Mouse (Mus musculus): ENCODE data around the gene Mrps11. TPM values are rescaled to one million over a fixed set of nuclear protein-coding genes. Genes with fewer than 3 reads are reported as not detected.

Mrps11 gene
- 41.9 and 46.6 TPM in 2 replicates for polyA plus RNA-seq (2012; rRNA removed)

GRCm38 (mm10) chr7:78782639-78783581 lies at the start of gene Mrps11, which contains the start of gene Mrpl46:
Gene Mrps11 (plus strand): TSS chr7:78783119.
Gene Mrpl46 (minus strand): TSS chr7:78783531.

GRCm38 (mm10) chr7:78737614-78738210 lies 45.2 kb upstream of the Mrps11 start, which contains the start of gene Ntrk3:
Gene Ntrk3 (minus strand): TSS chr7:78738012.

Other genes starting within 250 kb of the Mrps11 start
- 0.38 and 0.40 TPM in 2 replicates for gene Ntrk3, start 45.1 kb upstream of the Mrps11 start, polyA plus RNA-seq (2012; rRNA removed)
- 23.2 and 25.7 TPM in 2 replicates for gene Mrpl46, start 412 bp downstream of the Mrps11 start, polyA plus RNA-seq (2012; rRNA removed)
- gene Det1, start 64.1 kb downstream of the Mrps11 start, polyA plus RNA-seq (2012; rRNA removed) = 5.7 and 6.5 TPM in 2 replicates
- gene Aen, start 112.7 kb downstream of the Mrps11 start, polyA plus RNA-seq (2012; rRNA removed) = 12.4 and 15.5 TPM in 2 replicates
- 36.8 and 54.0 TPM in 2 replicates for gene Isg20, start 130.3 kb downstream of the Mrps11 start, polyA plus RNA-seq (2012; rRNA removed)